Mouse (Mus musculus) liver (tissue): ENCODE results near the gene Gzmc.
"Not testable (repeated sequence)": the region's sequence is repeated elsewhere in the genome, so short reads cannot be mapped to it uniquely, and the experiment has no call there.

ENCODE experiments used
- DNase-seq: peaks from one replicate; pipeline ENCODE4 v3.0.0-alpha.2; 2020; ENCODE audit warnings: mixed read lengths

The Gzmc gene

DNA sequence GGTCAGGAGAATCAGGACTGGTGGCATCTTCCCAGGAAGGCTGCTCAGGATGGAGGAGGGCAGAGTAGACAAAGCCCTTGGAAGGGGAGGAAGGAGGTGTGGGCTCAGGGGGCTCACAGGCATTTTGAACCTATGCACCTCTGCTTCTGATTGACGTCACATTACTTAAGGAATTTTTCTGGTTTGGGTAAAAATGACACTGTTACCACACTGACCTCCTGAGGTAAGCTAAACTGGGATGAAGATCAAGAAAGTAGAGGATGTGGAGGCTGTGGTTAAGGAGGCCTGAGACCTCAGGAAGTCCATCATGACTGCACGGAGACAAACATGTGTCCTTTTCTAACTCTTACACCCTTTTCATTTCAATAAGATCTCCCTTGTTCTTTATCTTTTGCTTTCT, at the start of gene Gzmc:
Gene Gzmc (minus strand): TSS at position 101 of the 400 bp plus-strand sequence.
- DNase-seq: no peak

- no peak for DNase-seq
Measured at GRCm38 (mm10) chr14:56283816-56284215, 49.4 kb upstream of the Gzmc start.

- no peak for DNase-seq
Measured at GRCm38 (mm10) chr14:56281090-56281489, 46.6 kb upstream of the Gzmc start.

GRCm38 (mm10) chr14:56278691-56279090, 44.2 kb upstream of the Gzmc start:
- DNase-seq: not testable (repeated sequence)

GRCm38 (mm10) chr14:56276096-56276495, 41.6 kb upstream of the Gzmc start:
- DNase-seq: not testable (repeated sequence)

GRCm38 (mm10) chr14:56266109-56266508, 31.7 kb upstream of the Gzmc start:
- no peak for DNase-seq

DNA sequence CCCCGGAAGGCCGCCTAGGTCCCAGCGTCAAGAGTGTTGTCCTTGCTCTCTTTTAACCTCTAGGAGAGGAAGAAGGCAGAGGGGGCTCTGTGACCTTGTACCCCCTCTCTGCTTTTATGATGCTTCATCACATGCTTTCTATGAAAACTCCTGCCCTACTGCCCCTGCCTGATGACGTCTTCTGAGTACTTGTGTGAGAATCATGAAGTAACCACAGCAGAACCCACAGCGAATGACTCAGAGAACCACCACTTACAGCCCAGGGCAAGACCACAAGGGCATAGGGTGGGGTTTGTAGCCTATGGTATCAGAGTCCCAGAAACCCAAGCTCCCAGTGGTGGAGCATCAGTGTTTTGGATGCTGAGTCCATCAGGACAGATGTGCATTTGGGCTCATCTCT, 27.7 kb upstream of the Gzmc start, which contains the start of gene Gzmb:
Gene Gzmb (minus strand): TSS at position 108 of the 400 bp plus-strand sequence.
- DNase-seq: no peak

DNA sequence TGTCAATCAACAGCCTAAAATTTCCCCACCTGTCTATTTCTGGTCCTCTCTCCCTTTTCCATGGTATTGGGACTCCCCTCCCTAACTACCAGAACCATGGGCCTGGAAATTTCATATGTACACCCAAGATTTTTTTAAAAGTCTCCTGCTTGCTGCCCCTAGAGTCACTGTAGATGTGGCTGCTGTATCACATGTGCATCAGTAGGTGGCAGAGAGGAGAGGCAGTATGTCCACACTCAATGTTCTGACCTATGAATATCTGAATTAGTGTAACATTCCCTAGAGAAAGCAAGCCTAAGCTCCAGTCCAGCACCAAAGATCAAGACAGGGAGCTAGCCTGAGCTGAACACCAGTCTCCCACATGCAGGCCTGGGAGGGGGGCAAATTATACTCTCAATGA, 6.0 kb upstream of the Gzmc start:
- no peak for DNase-seq

- no peak for DNase-seq
Measured at GRCm38 (mm10) chr14:56211317-56211716, 23.1 kb downstream of the Gzmc start, which contains the start of gene Gzmf. TSS of gene Gzmf (minus strand) at chr14:56211417.

DNA sequence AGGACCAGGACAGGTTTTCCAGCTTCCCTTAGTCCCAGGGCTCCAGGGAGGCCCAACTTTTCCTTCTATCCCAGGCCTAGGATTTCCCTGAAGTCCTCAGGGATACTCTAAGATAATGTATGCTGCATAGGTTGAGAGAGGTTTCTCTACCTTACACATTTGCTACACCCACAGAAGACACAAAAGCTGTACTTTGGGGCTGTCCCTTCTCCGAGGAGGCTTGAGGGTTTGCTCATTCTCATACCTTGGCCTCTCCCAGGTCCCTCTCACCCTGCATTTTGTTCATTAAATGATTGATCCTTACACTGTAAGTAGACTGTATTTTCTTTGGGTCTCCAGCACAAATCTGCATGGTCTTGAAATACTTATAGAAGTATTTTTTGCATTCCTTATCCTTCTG, 28.8 kb downstream of the Gzmc start:
- no peak for DNase-seq

GRCm38 (mm10) chr14:56205021-56205420, 29.4 kb downstream of the Gzmc start:
- peak; percentile 47 for DNase-seq

DNA sequence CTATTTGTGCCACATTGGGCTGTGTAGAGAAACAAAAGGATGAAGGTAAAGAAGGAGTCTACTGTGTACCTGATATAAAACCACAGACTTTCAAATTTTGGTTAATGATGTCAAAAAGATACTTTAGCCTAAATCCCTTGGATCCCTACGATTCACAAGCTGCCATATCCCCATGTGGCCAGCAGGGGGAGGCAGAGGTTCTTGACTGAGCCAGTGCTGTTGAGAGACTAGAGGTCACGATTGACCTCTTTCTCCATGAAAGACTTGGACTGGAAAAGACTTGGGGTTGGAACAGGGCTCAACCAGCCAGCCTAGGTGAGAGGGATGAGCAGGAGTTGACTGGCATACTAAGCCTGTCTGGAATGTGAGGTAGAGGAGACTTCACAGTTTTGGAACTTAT, 30.5 kb downstream of the Gzmc start:
- peak; percentile 64 for DNase-seq

- DNase-seq: no peak
Measured at GRCm38 (mm10) chr14:56186946-56187345, 47.5 kb downstream of the Gzmc start.

DNA sequence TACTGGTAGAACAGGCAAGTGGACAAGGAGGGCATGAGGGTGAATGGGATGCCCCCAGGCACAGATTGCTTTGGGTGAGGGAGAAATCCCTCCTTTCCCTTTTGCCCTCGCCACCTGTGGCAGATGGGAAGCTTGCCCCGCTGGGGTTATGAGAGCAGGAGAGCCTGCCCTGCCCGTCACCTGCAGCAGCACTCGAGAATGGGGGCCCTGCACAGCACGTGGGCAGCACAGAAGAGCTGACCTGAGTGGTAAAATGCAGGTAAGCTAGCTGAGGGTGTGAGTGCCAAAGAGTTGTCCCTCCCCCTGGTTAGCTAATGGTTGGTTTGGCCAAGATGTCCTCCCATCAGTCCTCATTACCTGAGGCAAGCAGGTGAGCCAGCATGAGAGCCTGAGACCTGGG, 47.9 kb downstream of the Gzmc start:
- no peak for DNase-seq
